Comparison of ENCODE assay signal across 10 mouse cellular contexts in the genomic region with DNA sequence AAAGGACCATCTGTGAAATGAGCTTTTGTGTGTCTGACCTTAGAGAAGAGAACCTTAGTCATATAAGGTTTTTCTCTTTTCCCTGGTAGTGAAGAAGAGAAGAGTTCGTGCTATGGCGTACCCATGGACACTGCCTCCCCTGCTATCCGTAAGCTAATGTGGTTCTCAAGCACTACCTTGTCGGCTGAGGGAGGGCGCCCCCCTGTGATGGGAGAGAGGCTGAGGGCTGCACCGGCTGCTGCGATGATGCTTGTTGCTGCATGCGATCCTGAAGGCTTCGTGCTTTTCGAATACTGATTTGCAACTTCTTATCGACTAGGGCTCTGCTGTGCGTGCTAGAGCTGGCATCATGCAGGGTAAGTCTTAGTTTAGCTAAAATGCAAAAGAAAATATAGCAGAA. TPM values are rescaled to one million over a fixed set of nuclear protein-coding genes. Genes with fewer than 3 reads are reported as not detected.
DNase-seq lines count a peak whose midpoint lies in the region; ATAC-seq and TF ChIP-seq lines count a peak whose summit lies in the region.
"Had no signal": no experiment of that assay in that cellular context is flagged by ENCODE, and none has a peak within 500 bp of the region (broad histone marks: within the 10 kb centered on the region; RNA-seq: fewer than 3 reads in every experiment).

No protein-coding gene starts in this region.

- 63% methylated on average over 12 of the region's 12 CpGs for WGBS in lung, embryonic 14.5 days
- 64% methylated on average over 12 of the region's 12 CpGs for WGBS in stomach, embryonic 16.5 days

- H3K4me1 ChIP-seq in lung, embryonic 14.5 days (ENCODE audit: insufficient read depth) = no peaks in the 10 kb centered on the region
- 0 out of 2 replicates have a peak, but pooled peaks cover 2% of the 10 kb centered on the region for H3K4me1 ChIP-seq in stomach, embryonic 16.5 days (ENCODE audit: control insufficient read depth, insufficient read depth, low read length)

- H3K27me3 ChIP-seq in lung, embryonic 14.5 days (ENCODE audit: insufficient read depth, low read length) = no peaks in the 10 kb centered on the region
- H3K27me3 ChIP-seq in stomach, embryonic 16.5 days (ENCODE audit: control insufficient read depth, insufficient read depth, low read length) = no peaks in the 10 kb centered on the region

- peaks cover 42% of the 10 kb centered on the region for H3K36me3 ChIP-seq in lung, embryonic 14.5 days (ENCODE audit: insufficient read depth)
- H3K36me3 ChIP-seq in stomach, embryonic 16.5 days (ENCODE audit: control insufficient read depth, insufficient read depth, low read length) = 0 out of 2 replicates have a peak, but pooled peaks cover 4% of the 10 kb centered on the region

- H3K9me3 ChIP-seq in lung, embryonic 14.5 days (ENCODE audit: low read depth, low read length) = no peaks in the 10 kb centered on the region
- H3K9me3 ChIP-seq in stomach, embryonic 16.5 days (replicated peaks; ENCODE audit: control insufficient read depth, low read length) = no peaks in the 10 kb centered on the region
- H3K9me3 ChIP-seq: G1E had no signal

- ATAC-seq in lung, embryonic 14.5 days (ENCODE audit: insufficient read depth) = no peak
- ATAC-seq in stomach, embryonic 16.5 days (ENCODE audit: insufficient read depth, low FRiP score) = no peak

- no peak overlapping the region for H3K4me2 ChIP-seq in lung, embryonic 14.5 days
- H3K4me2 ChIP-seq in stomach, embryonic 16.5 days (ENCODE audit: low read depth, low read length) = no peak overlapping the region

- TF ChIP-seq POLR2A in brain, embryonic 14.5 days (IDR thresholded peaks at IDR 0.05; ENCODE audit: borderline replicate concordance, extremely low read depth, insufficient read depth, insufficient read length, poor library complexity, severe bottlenecking) = no peak

- DNase-seq in gastrocnemius, adult 18-20 months (ENCODE audit: low spot score) = peak; percentile 48
- DNase-seq in gastrocnemius, postnatal 25 days = no peak
- DNase-seq in lung, embryonic 14.5 days = peak; percentile 25
- DNase-seq in lung, postnatal 14 days = no peak
- peak; percentile 3 for DNase-seq in brain, embryonic 14.5 days (ENCODE audit: low read depth)
- no peak for DNase-seq in cerebellum, adult 18-20 months
- DNase-seq in retina, embryonic 14.5 days (ENCODE audit: low spot score) = no peak

- peak overlapping the region; percentile 69 for H3K27ac ChIP-seq in lung, embryonic 14.5 days (ENCODE audit: low read depth)
- H3K27ac ChIP-seq in stomach, embryonic 16.5 days (ENCODE audit: low read length) = peak overlapping the region; percentile 76; the same call in 1 of the 2 replicates
- H3K27ac ChIP-seq: macrophage had no signal

- no peak overlapping the region for H3K9ac ChIP-seq in lung, embryonic 14.5 days
- H3K9ac ChIP-seq in stomach, embryonic 16.5 days (ENCODE audit: low read length) = no peak overlapping the region; the same call in 1 of the 2 replicates

- no peak overlapping the region for H3K4me3 ChIP-seq in lung, embryonic 14.5 days (ENCODE audit: low read depth, low read length)
- no peak overlapping the region for H3K4me3 ChIP-seq in stomach, embryonic 16.5 days (replicated peaks; ENCODE audit: low read length)

- peak; percentile 40; the same call in 1 of the 2 replicates for TF ChIP-seq CTCF in lung, embryonic 14.5 days (IDR thresholded peaks at IDR 0.05; ENCODE audit: low read depth)
- TF ChIP-seq CTCF in brain, embryonic 14.5 days (IDR thresholded peaks at IDR 0.05; ENCODE audit: borderline replicate concordance, extremely low read depth, insufficient read depth, insufficient read length) = no peak

RNA-seq across cellular contexts. Expression of gene Ppp3cb, which starts 18.3 kb away (rescaled TPM):
- total RNA-seq in gastrocnemius, adult 18-20 months (2021) = 100 to 1,000 TPM; 190 to 204 TPM
- total RNA-seq in gastrocnemius, postnatal 25 days (2021) = 100 to 1,000 TPM; 114 to 140 TPM
- 60.7 and 61.1 TPM in 2 replicates for polyA plus RNA-seq in lung, embryonic 14.5 days (2014; fragmentation: Nextera tagmentation; extraction: Ambion mirVana)
- polyA plus RNA-seq in brain, embryonic 14.5 days (2012; rRNA removed) = 114 and 141 TPM in 2 replicates
- polyA plus RNA-seq in stomach, embryonic 16.5 days (2015; fragmentation: Nextera tagmentation; extraction: Ambion mirVana) = 22.5 and 27.5 TPM in 2 replicates

Comparison
In these comparisons a context has a peak if more than half of its experiments do, and no peak if none do; other contexts are left out.
1. DNase-seq: peak in gastrocnemius, adult 18-20 months (single experiment), lung, embryonic 14.5 days (single experiment) and brain, embryonic 14.5 days (single experiment); none in gastrocnemius, postnatal 25 days (single experiment), lung, postnatal 14 days (single experiment), cerebellum, adult 18-20 months (0 of 2) and retina, embryonic 14.5 days (single experiment).